Mouse (Mus musculus) kidney, adult 2 months (tissue): ENCODE measurements around the gene Iqcj.

Source experiments
- CTCF ChIP-seq: fragments of 200-500 bp; conservative IDR thresholded peaks from 2 replicates; pipeline ENCODE4 v1.5.1; 2011; ENCODE audit warnings: low read depth, mild to moderate bottlenecking, control low read depth, low read length, moderate library complexity, mixed read lengths; ENCODE audit not compliant: insufficient read depth, insufficient read length
- POLR2A ChIP-seq: fragments of 200-500 bp; IDR thresholded peaks from one replicate; pipeline ENCODE4 v1.6.1; 2011; ENCODE audit warnings: low read depth, low read length, control low read depth

DNA sequence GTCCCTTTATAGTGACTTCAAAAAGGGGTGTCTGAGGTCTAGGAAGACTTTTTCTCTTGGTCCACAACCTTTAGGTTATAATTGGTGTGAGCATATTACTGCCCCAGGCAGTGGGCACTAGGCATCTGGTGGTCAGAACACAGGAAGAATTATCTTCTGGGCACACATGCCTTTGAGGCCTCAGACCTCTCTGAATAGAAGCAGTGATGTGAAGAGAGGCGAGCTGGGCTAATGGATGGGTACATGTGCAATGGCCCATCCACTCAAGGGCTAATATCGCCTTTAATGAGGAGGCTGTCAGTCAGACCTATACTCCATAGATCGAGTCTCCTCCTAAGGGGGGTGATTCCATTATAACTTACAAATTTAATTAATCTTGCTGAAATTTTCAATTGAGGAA lies 7.7 kb upstream of the Iqcj start:
- TF ChIP-seq CTCF: no peak
- no peak for TF ChIP-seq POLR2A
